Mouse (Mus musculus) layer of hippocampus, adult 2 months (tissue): Measurements from ENCODE around the gene Ccr7. TPM values are rescaled to one million over a fixed set of nuclear protein-coding genes. Genes with fewer than 3 reads are reported as not detected.

Experiments
- DNase-seq, 2 experiments: peaks; one replicate each; pipeline ENCODE4 v3.0.0; 2022; ENCODE audit warnings: low spot score in 2 of 2
- H3K27ac ChIP-seq: fragments of 200-600 bp; 2 replicates; pipeline ENCODE4 v1.8.1; 2022
- H3K4me3 ChIP-seq: fragments of 200-600 bp; 2 replicates; pipeline ENCODE4 v1.8.1; 2022; ENCODE audit warnings: mild to moderate bottlenecking
- CTCF ChIP-seq: fragments of 200-600 bp; conservative IDR thresholded peaks from 2 replicates; pipeline ENCODE4 v1.8.1; 2022; ENCODE audit warnings: antibody characterized with exemption, mild to moderate bottlenecking, moderate library complexity
- total RNA-seq, 2 experiments: library from RNA; stranded (reverse); gene quantifications; 2 replicates each; pipeline ENCODE4 v1.2.3; 2021

Gene Ccr7
- total RNA-seq, 2 experiments from 2014 or later: not detected

GRCm38 (mm10) chr11:99149898-99150757 is 4.7 kb downstream of the Ccr7 start:
- Histone ChIP-seq H3K4me3 (no peak overlapping the region), H3K27ac (no peak overlapping the region)
- peak; percentile 72 to 87 for DNase-seq
- TF ChIP-seq CTCF: peak; percentile 98

GRCm38 (mm10) chr11:99148896-99149703 is 5.8 kb downstream of the Ccr7 start:
- no peak overlapping the region for H3K4me3 ChIP-seq
- no peak for DNase-seq
- no peak for TF ChIP-seq CTCF

GRCm38 (mm10) chr11:99148400-99148799 is 6.5 kb downstream of the Ccr7 start:
- no peak for DNase-seq
- no peak for TF ChIP-seq CTCF
- Histone ChIP-seq H3K27ac (no peak overlapping the region; the same call in 1 of the 2 replicates), H3K4me3 (no peak overlapping the region)

More at GRCm38 (mm10) chr11:99148896-99149703, 5.8 kb downstream of the Ccr7 start:
- no peak overlapping the region for H3K27ac ChIP-seq

GRCm38 (mm10) chr11:99147920-99148289 is 7.0 kb downstream of the Ccr7 start:
- TF ChIP-seq CTCF: no peak
- DNase-seq: no peak
- peak overlapping the region; percentile 60; the same call in 1 of the 2 replicates for H3K27ac ChIP-seq

GRCm38 (mm10) chr11:99147041-99147919 is 7.6 kb downstream of the Ccr7 start:
- no peak overlapping the region for H3K4me3 ChIP-seq
- H3K27ac ChIP-seq: peak overlapping the region; percentile 60
- TF ChIP-seq CTCF: no peak
- peak; percentile 69 to 82 for DNase-seq

More at GRCm38 (mm10) chr11:99147920-99148289, 7.0 kb downstream of the Ccr7 start:
- no peak overlapping the region for H3K4me3 ChIP-seq

- TF ChIP-seq CTCF: no peak
- H3K4me3 ChIP-seq: no peak overlapping the region
Observed at GRCm38 (mm10) chr11:99146558-99146957, 8.3 kb downstream of the Ccr7 start.

GRCm38 (mm10) chr11:99145765-99146164 is 9.1 kb downstream of the Ccr7 start:
- no peak for DNase-seq
- TF ChIP-seq CTCF: no peak
- no peak overlapping the region for H3K4me3 ChIP-seq
- H3K27ac ChIP-seq: no peak overlapping the region

More at GRCm38 (mm10) chr11:99146558-99146957, 8.3 kb downstream of the Ccr7 start:
- 0 out of 2 replicates have a peak overlapping the region, but pooled peaks have one; percentile 39 for H3K27ac ChIP-seq
- no peak for DNase-seq

- DNase-seq: no peak
- Histone ChIP-seq H3K4me3 (no peak overlapping the region), H3K27ac (no peak overlapping the region)
- TF ChIP-seq CTCF: no peak
Observed at GRCm38 (mm10) chr11:99144940-99145339, 9.9 kb downstream of the Ccr7 start.

- TF ChIP-seq CTCF: no peak
- H3K27ac ChIP-seq: no peak overlapping the region
- H3K4me3 ChIP-seq: no peak overlapping the region
- no peak for DNase-seq
Observed at GRCm38 (mm10) chr11:99144456-99144855, 10.4 kb downstream of the Ccr7 start.

- no peak for TF ChIP-seq CTCF
- DNase-seq: no peak
Observed at GRCm38 (mm10) chr11:99143123-99144082, 11.5 kb downstream of the Ccr7 start.

GRCm38 (mm10) chr11:99142493-99143095 is 12.3 kb downstream of the Ccr7 start:
- TF ChIP-seq CTCF: no peak
- no peak overlapping the region for H3K4me3 ChIP-seq
- H3K27ac ChIP-seq: no peak overlapping the region
- peak in 1 of 2 experiments; percentile 30 for DNase-seq

More at GRCm38 (mm10) chr11:99143123-99144082, 11.5 kb downstream of the Ccr7 start:
- H3K4me3 ChIP-seq: no peak overlapping the region
- H3K27ac ChIP-seq: no peak overlapping the region
